Comparison of ENCODE assay signal across 13 mouse cellular contexts in the genomic region with DNA sequence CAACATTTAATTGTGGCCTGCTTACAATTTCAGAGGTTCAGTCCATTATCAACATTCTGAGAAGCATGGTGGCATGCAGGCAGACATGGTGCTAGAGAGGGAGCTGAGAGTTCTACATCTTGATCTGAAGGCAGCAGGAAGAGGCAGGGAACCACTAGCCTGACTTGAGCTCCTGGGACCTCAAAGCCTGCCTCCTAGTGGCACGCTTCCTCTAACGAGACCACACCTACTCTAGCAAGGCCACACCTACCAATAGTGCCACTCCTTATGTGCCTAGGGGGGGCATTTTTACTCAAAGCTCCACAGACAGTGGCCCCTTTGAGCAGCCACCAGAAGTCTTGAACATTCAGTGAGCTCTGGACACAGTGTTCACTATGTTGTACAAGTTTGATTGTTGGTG.
DNase-seq lines count a peak whose midpoint lies in the region; ATAC-seq and TF ChIP-seq lines count a peak whose summit lies in the region.
"Had no signal": no experiment of that assay in that cellular context is flagged by ENCODE, and none has a peak within 500 bp of the region (broad histone marks: within the 10 kb centered on the region; RNA-seq: fewer than 3 reads in every experiment).

No protein-coding gene starts in this region.

- H3K4me1 ChIP-seq in hindbrain, postnatal 0 days (ENCODE audit: insufficient read depth, low read length) = no peaks in the 10 kb centered on the region
- H3K4me1 ChIP-seq: liver, embryonic 15.5 days had no signal

- no peaks in the 10 kb centered on the region for H3K27me3 ChIP-seq in hindbrain, postnatal 0 days (ENCODE audit: insufficient read depth, low read length)
- H3K27me3 ChIP-seq: hindbrain, embryonic 13.5 days; liver, embryonic 15.5 days had no signal

- DNase-seq in heart, postnatal 4 days = peak; percentile 25
- no peak for DNase-seq in heart, adult 8-10 months (ENCODE audit: low spot score)
- DNase-seq in 416B (ENCODE audit: low read depth) (peak; percentile 19), ZHBTc4 (ENCODE audit: low read depth, low spot score) (peak; percentile 54)
- DNase-seq in lung, postnatal 10 days = peak; percentile 43
- DNase-seq in hindbrain, postnatal 0 days (ENCODE audit: low spot score) = no peak
- no peak for DNase-seq in urinary bladder, postnatal 25 days (ENCODE audit: low spot score)
- DNase-seq in right cerebral cortex, adult 18-20 months = no peak
- DNase-seq: gastrocnemius, postnatal 25 days; thymus, adult 2 months had no signal

- no peak overlapping the region for H3K9ac ChIP-seq in hindbrain, postnatal 0 days (replicated peaks; ENCODE audit: low read length)
- H3K9ac ChIP-seq: hindbrain, embryonic 13.5 days; liver, embryonic 15.5 days had no signal

- no peak overlapping the region for H3K27ac ChIP-seq in hindbrain, postnatal 0 days
- H3K27ac ChIP-seq: hindbrain, embryonic 13.5 days; liver, embryonic 15.5 days had no signal

- H3K4me2 ChIP-seq in hindbrain, postnatal 0 days (ENCODE audit: low read depth, low read length) = no peak overlapping the region
- H3K4me2 ChIP-seq: hindbrain, embryonic 13.5 days; liver, embryonic 15.5 days had no signal

- H3K4me3 ChIP-seq in hindbrain, postnatal 0 days (ENCODE audit: low read length) = no peak overlapping the region
- H3K4me3 ChIP-seq: hindbrain, embryonic 13.5 days; liver, embryonic 15.5 days had no signal

- ATAC-seq in hindbrain, postnatal 0 days = no peak

- no peak for TF ChIP-seq CTCF in hindbrain, postnatal 0 days (IDR thresholded peaks at IDR 0.05; ENCODE audit: low read depth)

- 84% methylated on average over 2 of the region's 2 CpGs for WGBS in hindbrain, postnatal 0 days

- no peaks in the 10 kb centered on the region for H3K36me3 ChIP-seq in hindbrain, postnatal 0 days (ENCODE audit: insufficient read depth, low read length)
- H3K36me3 ChIP-seq: G1E; hindbrain, embryonic 13.5 days; liver, embryonic 15.5 days had no signal

- H3K9me3 ChIP-seq in hindbrain, postnatal 0 days (ENCODE audit: low read length) = no peaks in the 10 kb centered on the region
- H3K9me3 ChIP-seq: hindbrain, embryonic 13.5 days; liver, embryonic 15.5 days had no signal

Comparison
In these comparisons a context has a peak if more than half of its experiments do, and no peak if none do; other contexts are left out.
1. DNase-seq: peak in heart, postnatal 4 days (single experiment), 416B (single experiment), ZHBTc4 (single experiment) and lung, postnatal 10 days (single experiment); none in heart, adult 8-10 months (single experiment), hindbrain, postnatal 0 days (single experiment), urinary bladder, postnatal 25 days (single experiment) and right cerebral cortex, adult 18-20 months (single experiment).